Mouse (Mus musculus): ENCODE measurements around the gene Plcl1.

Plcl1 gene

DNA sequence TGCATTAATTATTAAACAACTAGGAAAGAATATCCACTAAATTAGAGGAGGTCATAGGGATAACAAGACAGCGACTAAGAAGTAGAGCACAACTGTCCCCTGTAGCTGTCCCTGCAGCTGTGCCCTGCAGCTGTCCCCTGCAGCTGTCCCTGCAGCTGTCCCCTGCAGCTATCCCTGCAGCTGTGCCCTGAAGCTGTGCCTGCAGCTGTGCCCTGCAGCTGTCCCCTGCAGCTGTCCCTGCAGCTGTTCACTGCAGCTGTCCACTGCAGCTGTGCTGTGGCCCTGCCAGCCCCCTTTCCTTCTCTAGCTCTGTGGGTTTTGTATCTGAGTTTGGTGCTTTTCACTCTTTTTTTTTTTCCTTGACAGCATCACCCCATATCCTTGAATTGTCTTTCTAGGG is 118.2 kb downstream of the Plcl1 start:
- no peak for DNase-seq (ENCODE audit: low spot score in 2 of 2)

DNA sequence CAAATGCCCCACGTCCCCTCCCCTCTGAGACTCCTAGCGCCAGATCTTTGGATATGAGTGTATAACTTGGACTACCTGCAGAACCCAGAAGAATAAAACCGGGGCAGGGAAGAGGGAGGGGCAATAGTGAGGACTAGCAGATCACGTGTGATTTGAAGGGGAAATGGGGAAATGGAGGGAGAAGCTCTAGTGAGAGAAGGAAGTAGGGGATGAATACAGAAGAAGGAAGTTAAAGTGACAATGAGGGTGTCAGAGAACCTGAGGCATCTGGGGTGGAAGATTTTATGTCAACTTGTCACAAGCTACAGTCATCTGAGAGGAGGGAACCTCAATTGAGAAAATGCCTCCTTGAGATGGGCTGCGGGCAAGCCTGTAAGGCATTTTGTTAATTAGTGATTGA is 119.4 kb downstream of the Plcl1 start:
- no peak for DNase-seq (ENCODE audit: low spot score in 2 of 2)

DNA sequence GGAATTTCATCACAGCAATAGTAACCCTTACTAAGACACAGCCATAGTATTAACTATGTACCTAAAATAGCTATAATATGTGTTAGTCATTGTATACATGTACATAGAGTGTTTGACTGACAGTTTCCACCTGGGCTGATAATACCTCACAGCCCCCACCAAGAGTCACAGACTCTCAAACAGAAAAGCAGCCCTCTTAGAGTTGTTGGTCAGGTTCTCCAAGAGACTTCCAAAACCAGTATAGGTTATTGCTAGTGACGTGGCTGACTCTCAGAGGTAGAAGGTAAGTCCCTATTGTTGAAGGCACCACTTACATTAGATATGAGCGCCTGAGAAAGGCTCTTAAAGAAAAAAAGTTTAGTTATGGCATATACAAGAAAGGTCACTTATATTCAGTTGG is 120.0 kb downstream of the Plcl1 start:
- DNase-seq (ENCODE audit: low spot score in 2 of 2): no peak

DNA sequence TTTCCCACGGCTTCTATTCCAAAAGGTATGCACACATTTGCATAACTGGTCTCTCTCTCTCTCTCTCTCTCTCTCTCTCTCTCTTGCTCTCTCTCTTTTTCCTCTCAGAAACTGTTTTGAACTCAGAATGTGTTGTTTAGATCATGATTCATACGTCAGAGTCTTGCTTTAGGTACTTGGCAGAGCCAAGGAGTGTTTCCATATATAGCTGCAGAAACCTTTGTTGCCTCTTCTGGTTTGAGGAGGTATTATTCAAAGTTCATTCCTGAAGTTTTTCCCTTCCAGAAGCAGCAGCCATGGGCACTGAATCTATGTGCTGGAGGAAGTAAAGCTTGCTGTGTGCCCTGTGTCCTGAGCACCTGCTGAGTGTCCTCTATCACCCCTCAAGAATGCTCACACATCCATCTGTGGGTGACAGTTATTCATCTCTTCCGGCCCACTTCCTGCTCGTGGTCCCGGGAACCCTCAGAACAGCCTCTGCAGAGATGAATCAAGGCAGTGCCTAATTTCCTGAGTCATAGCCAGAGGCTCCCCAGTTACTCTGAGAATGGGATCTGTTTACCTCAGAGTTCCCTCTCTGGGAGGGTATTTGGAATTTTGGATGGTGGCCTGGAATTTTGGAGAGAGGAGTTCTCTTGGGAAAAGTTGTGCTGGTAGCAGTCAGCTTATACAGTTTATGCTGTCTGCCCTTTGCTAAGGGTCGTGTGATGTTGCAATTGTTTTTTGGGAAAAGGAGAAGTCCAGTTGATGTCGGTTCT is 123.0 kb downstream of the Plcl1 start:
- no peak for DNase-seq (ENCODE audit: low spot score in 2 of 2)

DNA sequence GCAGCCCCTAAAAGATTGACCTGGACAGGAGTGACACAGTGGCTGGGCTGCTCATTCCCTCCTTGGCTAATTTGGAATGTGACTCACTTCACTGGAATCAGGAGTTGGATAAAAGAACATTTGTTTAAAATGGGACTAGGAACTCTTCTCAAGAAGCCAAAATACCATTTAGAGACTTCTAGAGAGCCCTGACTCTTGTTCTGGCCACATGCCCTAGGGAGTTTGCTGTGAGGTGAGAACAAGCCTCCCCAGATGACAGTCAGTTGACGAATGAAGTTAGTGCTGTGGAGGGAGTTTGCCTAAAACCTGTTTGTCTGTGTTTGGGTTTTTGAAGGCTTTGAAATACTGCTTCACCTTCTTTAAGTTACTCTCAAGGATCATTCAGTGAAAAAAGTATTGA is 128.1 kb downstream of the Plcl1 start:
- no peak for DNase-seq (ENCODE audit: low spot score in 2 of 2)

DNA sequence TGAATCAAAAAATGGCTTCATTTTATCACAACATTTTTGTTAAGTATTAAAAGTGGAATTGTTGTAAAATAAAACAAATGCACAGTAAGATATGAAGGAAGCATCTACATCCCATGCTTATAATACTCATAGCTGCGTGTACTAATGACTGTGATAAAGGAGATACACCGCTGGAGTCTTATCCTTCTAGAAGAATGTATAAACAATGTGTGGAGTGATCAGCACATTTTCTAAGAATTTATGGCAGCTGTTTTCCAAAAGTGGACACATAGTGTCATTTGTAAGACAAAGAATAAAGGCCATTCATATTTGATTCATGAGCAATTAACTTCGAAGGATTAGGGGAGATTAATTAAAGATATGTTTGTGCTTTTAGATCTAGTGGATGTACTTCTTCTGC is 148.7 kb downstream of the Plcl1 start:
- DNase-seq (ENCODE audit: low spot score in 2 of 2): no peak

DNA sequence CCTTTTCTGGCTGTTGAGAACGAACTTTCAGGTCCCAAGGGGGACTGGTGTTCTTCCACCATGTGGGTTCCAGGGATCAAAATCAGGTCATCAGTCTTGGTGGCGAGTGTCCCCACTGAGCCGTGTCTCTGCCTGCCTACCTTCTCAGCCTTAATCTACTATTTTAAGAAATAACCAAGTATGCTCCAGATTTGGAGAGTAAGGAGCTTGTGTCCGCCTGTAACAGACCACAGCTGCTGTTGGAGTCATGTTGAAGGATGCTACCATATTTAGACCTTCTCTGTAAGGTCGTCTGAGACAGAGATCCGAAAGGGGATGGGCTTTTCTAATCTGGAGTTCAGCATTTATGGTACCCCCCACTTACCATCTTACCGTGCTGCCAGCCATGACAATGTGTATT is 152.2 kb downstream of the Plcl1 start:
- DNase-seq (ENCODE audit: low spot score in 2 of 2): no peak

DNA sequence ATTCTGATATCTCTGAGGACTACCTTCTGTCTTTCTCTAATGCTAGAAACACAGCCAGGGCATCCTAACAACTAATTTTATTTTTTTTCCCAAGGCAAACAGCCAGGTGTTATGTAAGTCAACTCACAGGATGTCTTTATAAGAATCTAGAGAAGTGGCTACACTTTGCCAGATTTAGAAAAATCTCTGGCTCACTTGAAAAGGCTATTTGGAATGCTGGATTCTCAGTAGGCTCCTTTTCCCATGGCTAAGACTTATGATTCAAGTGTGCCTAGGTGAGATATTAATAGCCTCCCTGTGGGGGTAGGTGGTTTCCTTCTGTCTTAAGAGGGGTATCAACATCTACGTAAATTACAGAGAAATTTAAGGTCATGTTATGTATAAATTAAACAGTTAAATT is 152.7 kb downstream of the Plcl1 start:
- no peak for DNase-seq (ENCODE audit: low spot score in 2 of 2)

DNA sequence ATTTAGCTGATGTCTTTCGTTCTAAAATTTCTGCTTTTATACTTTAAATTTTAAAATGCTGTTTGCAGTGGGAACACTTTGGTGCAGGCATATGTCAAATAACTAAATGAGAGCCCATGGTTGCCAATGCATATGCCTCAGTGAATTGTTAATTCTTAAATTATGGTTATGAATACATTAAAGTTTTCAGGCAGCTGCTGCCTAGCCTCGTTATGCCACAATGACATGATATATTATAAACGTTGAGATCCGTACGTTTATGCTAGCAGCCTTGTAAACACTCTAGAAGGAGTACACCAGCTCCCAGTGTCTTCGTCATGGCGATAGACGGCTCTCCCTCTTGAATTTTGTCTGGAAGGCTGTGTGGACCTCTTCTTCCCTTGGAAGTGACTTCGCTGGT is 154.3 kb downstream of the Plcl1 start:
- DNase-seq (ENCODE audit: low spot score in 2 of 2): no peak

DNA sequence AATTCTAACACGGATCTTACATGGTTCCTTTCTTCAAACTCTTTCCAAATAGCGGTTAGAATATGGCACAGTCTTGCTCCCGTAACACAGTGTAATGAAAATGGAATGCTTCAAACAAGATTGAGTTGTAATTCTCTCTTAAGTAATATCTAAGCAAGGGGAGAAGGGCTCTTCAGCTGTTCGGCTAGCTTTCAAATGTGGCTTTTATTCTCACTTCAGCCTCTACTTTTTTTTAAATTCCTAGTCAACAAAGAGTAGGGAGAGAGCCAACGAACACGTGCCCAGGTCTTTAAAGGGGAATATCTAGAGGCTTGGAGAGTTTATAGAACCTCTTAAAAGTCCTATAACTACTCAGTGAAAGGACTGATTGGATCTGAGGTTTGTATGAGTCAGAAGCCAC is 160.2 kb downstream of the Plcl1 start:
- no peak for DNase-seq (ENCODE audit: low spot score in 2 of 2)

DNA sequence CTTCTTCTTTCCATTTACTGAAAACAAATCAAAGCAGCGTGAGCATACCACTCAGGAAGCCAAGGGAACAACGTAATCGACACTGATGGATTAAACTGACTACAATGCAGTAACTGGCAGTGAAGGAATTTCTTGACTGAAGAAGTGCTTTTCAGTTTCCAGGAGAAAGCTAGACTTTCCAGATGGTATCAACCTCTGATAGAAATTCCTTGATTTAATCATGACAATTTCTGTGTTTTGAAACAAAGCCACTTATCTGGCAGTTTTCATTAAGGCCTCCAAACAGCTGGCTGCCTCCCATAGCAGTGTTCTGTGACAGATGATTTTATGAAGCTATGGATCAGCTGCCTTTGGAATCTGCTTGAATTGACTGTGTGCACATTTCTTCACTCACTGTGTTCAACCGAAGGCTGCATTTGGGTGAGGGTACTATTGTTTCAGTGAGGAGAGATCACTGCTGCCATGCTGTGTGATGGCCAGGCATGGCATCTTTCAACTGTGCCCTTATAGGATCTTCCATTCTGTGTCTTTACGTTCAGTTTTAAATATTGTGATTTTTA is 162.2 kb downstream of the Plcl1 start:
- DNase-seq (ENCODE audit: low spot score in 2 of 2): no peak

DNA sequence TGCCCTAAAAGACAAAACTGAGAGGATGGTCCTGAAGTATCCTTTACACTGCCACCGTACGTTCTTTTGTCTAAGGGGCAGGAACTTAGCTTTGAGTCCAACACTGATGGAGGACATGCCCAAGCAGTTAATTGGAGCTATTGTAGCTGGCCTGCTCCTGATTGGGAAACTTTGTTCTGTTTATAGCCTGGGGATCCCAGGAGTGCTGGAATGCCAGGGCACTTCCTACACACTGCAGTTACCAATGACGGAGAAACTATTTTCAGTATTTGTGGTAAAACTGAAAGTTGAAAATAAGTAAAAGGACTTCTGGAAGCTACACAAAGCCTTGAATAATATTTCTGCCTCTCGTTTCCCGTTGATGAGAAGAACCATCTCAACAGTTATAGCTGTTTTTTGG is 164.5 kb downstream of the Plcl1 start:
- no peak for DNase-seq (ENCODE audit: low spot score in 2 of 2)

DNA sequence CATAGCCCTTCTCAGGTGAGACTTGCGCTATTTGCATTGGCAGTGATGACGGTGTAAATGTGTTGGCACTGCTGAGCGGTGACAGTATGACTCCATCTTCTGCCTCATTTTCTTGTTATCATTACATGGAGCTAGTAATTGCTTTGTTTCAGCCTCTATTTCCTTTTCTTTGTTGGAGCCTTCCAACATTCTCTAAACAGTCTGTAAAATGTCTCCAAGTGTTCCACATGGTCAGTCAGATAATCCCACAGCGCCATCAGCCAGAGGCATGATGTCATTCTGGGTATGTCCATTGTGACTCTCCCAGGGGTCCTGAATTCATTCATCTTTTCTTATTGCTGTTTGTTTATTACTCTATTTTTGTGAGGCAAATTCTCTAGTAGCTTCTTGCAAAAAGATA is 165.7 kb downstream of the Plcl1 start:
- DNase-seq (ENCODE audit: low spot score in 2 of 2): no peak

DNA sequence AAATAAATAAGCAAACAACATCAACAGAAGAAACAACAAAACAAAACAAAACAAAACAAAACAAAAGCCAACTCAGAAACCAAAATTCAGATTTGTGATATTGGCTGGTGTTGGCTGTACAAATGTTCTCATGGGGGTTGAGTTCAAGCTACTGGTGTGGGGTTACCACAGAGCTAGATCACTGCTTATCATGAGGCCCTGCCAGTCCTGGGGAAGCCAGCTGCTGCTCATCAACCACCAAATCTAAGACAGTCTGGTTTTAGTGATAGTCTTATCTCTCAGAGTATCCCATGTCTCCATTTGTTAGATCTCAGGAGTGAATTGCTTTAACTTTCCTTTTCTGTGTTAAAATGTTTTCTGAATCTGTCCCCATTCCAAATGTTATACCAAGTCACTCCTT is 166.5 kb downstream of the Plcl1 start:
- no peak for DNase-seq (ENCODE audit: low spot score in 2 of 2)

DNA sequence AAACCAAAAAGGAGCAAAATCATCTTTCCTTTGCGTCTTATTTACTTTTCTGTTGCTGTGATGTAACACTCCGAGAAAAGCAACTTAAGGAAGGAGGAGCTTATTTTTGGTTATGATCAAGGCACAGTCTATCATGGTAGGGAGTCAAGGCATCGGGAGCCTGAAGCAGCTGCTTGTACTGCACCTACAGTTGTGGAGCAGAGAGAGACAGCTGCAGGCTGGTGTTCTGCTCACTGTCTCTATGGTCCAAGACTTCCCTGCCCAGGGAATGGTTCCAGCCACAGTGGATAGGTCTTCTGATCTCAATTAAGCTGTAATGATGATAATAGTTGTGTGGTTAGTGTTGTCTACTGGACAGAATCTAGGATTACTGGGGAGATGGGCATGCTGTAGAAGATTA is 166.9 kb downstream of the Plcl1 start:
- DNase-seq (ENCODE audit: low spot score in 2 of 2): no peak

DNA sequence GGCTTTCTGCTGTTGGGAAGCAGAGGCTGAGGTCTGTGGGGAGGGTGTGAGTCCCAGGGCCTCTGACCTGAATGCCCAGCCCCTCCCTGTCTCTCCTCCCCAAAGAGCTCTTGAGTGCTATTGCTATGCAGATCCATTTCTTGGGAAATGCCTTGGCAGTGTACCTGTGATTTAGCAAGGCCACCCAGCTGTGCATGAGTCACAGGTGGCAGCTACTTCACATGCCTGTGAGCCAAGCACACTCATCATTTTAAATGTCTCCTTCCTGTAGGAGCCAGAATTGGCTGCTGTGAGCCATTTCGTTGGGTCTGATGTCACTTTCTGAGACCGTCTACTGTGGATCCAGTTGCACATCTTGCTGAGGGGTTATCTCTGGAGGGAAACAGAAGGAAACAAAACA is 170.2 kb downstream of the Plcl1 start:
- DNase-seq (ENCODE audit: low spot score in 2 of 2): no peak

DNA sequence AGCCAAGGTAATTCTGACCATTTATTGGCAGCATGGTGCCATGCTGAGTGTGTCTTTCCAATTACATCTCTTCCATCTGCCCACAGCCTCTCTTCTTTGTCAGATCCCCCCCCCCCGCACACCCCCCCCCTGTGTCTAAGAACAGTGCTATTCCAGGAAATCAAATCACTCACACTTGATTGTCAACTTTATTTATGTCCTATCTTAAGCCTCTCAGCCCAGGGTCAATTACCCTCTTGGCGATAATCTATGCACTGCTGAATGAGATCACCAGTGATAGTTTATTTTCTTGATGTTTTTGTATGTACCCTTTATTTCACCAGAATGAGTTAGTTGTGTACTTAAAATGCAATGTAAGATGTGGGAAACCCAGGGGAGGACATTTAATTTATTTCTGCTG is 176.0 kb downstream of the Plcl1 start:
- no peak for DNase-seq (ENCODE audit: low spot score in 2 of 2)

DNA sequence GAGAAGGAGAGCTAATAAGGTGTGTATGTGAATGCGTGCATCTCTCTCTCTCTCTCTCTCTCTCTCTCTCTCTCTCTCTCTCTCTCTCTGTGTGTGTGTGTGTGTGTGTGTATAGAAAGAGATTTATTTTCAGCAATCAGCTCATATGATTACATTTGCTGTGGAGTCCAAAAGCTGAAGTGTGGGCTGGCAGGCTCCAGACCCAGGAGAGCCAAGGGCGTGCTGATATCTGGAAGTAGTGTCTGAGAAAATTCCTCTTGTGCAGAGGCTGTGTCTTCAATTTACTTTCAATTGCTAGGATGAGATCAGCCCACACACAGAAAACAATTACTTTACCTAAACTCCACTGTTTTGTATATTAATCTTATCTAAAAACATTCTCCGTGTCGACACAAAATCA is 179.7 kb downstream of the Plcl1 start:
- DNase-seq (ENCODE audit: low spot score in 2 of 2): no peak

DNA sequence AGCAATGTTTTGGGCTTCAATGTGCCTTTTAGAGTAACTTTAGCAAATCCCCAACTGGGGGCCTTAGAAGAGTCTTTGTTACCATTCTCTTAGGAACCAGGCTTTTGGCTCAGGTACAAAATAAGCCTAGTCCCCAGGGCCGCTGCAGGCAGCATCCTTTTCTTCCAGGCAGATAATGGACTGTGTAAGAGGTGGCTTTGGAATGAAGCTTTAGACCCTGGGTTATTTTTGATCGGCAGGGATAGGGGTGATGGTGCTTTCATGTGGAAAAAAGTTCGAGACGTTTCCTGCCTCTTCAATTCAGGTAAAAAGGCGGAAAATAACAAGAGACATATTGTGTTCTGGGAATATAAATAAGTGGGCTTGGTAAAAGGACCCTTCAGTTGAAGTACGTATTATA is 182.4 kb downstream of the Plcl1 start:
- DNase-seq (ENCODE audit: low spot score in 2 of 2): no peak

DNA sequence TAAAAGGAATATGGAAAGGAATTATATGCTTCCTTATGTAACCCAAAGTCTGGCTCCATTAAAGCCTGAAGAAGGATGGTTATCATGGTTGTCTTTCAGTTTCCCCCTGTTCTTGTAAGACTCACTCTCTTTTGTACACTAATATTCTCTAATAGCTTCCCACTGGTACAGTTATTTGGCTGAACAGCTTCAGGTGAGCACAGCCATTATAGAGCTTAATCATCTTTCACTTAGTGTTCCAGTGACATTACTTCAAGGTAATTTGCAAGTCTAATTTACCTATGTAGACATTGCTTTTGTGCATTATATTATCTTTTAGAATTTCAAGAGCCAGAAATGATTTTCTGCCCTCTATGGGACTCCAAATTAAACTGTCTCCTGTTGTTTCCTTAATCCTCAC is 184.3 kb downstream of the Plcl1 start:
- DNase-seq (ENCODE audit: low spot score in 2 of 2): no peak

DNA sequence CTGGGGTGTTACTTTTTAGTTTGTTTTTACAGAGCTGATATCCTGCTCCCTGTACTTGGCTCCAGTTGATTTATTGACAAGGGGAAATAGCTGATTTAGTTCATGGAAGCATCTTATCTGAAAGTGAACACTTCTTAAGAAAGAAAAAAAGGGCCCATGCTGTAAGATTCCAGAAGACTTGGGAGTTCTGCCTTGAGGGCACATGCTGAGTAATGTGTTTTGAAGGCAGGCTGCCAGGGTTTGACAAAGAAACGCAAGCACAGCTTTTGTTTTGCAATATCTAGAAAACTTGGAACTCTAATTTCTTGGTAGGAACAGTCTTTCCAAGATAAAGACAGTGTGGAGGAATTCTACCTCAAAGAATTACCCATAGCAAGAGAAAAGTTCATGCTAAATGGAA is 194.8 kb downstream of the Plcl1 start:
- DNase-seq (ENCODE audit: low spot score in 2 of 2): no peak

DNA sequence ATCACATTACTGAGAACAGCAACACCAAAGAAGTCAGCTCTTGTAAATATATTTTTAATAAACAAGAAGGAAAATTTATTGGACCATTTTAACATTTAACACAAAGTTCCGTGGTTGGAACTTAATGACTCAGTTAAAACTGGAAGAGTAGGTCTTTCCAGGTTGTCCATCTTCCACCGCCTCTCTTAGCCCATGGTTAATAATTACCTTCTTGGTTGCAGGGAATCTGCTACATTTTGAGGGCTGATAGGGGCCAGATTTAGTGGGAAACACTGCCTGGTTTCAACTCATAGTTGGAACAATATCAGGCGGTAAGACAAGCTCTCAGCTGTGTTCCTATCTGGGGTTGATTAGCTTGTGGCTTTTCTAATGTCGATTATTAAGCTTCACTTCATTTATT is 198.9 kb downstream of the Plcl1 start:
- DNase-seq (ENCODE audit: low spot score in 2 of 2): no peak

DNA sequence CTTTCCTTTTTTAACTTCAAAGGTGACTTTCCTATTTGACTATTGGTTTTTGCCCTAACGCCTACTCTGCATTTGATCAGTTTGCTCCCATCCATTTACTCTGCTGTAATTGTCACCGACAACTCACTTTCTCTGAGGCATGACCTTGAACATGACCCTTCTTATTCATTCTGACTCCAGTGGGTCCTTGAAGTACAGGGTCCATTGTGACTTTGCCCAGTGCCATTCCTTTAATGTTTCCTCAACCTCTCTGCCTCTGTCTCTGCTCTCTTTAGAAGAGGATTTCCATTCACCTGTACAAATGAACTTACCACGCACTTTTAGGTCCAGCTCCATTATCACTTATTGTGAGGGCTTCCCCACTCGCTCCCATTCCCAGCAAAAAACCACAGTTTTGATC is 199.7 kb downstream of the Plcl1 start:
- no peak for DNase-seq (ENCODE audit: low spot score in 2 of 2)

DNA sequence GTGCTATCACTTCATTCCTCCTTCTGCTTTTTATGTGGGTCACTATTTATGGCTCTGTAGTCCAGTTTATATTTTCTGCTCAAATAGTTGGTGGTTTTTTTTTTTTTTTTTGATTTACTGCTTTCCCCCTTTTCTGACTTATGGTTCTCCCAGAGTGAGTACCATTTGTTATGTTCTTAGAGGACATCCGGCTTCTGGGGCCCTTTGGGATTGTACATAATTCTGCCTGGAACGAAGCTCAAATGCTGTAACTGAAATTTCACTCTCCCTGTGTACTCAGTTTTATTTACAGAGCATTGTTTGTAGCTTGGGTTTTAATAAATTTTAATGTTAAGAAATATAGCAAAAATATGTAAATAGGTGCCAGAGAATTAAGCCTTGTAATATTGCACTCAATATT is 200.2 kb downstream of the Plcl1 start:
- no peak for DNase-seq (ENCODE audit: low spot score in 2 of 2)
